Mouse (Mus musculus) cerebellum, adult (tissue): ENCODE measurements around the gene Trrap.

ENCODE experiments used
- ATAC-seq: cut with Nextera tagmentation; 2 replicates; pipeline ENCODE4 v1.9.2; 2017; ENCODE audit warnings: mild to moderate bottlenecking, moderate library complexity, mixed read lengths; ENCODE audit not compliant: insufficient number of reproducible peaks, low FRiP score, low TSS enrichment

Trrap gene

GRCm38 (mm10) chr5:144767106-144767798, at the start of gene Trrap:
Gene Trrap, plus strand, starts transcription at chr5:144767732.
- 0 out of 2 replicates have a peak, but pooled peaks have one; percentile 2 for ATAC-seq

GRCm38 (mm10) chr5:144719781-144720180, 47.8 kb upstream of the Trrap start:
- ATAC-seq: no peak

- ATAC-seq: no peak
Measured at GRCm38 (mm10) chr5:144720281-144720680, 47.3 kb upstream of the Trrap start.

DNA sequence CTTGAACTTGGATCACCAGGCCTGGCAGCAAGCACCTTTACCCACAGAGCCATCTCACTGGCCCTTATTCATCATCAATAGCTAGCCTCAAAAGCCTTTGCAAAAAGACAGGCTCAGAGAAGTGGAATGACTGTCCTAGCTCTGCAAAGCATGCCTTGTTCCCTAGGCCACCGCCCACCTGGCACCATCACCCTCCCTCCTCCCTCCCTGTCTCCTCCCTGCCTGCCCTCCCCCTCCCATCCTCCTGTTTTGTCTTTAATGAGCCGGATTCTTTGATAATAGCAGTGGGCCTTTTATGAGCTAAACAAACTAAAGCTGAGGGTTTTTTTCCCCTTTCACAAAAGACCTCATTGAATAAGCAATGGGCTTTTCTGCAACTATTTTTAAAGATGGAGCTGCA, 42.6 kb upstream of the Trrap start:
- no peak for ATAC-seq

- ATAC-seq: no peak
Measured at GRCm38 (mm10) chr5:144725554-144725953, 42.0 kb upstream of the Trrap start.

DNA sequence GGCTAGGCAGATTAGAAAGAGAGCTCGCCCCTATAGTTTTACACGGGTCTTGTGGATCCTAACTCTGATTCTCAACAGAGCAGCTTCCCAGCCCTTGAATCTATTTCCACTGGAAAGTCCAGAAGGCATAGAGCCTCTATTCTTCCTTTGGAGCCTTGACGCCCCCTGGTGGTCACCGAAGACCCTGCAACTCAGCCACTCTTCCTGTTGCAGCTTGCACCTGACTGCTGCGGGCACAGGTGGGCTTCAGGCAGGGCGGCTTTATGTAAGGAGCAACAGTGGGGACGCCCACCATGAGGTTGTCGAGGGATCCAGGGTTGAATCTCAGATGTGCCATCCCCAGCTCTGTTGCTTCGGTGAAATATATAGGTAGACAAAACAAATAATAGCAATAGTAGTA, 40.4 kb upstream of the Trrap start:
- no peak for ATAC-seq

GRCm38 (mm10) chr5:144728237-144728636, 39.3 kb upstream of the Trrap start:
- no peak for ATAC-seq

DNA sequence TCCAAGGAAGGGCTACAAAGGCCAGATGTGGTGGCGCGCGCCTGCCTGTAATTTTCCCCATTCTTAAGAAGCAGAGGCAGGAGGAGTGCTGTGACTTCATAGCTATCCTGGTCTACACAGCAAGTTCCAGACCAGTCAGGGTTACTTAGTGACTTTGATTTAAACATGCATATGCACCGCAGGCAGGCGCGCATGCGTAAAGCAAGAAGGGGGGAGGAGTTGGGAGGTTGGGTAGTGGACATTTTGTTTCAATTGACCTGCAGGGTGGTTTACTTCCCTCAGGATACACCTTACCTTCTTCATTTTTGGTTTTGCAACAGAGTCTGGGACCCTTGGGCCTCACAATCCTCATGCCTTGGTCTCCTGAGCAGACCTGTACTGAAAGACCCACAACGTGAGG, 38.3 kb upstream of the Trrap start:
- ATAC-seq: no peak

DNA sequence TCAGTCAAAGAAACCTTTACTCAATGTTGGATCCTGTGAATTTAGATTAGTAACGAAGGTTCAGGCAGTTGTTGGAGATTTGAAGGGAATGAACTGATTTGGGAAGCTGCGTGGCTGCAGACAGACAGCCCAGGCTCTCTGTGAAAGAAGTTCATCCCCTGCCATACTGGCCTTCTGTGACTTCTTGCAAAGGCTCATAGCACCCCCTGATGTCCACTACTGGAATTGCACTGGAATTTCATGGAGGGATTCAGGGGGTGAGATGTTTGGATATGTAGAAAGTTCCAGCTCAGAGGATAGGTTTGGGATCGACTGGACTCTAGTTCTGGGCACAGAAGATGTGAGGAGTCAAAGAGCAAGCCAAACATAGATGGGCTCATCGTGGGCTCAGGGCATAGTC, 33.6 kb upstream of the Trrap start:
- 0 out of 2 replicates have a peak, but pooled peaks have one; percentile 31 for ATAC-seq

GRCm38 (mm10) chr5:144734949-144735348, 32.6 kb upstream of the Trrap start:
- peak; percentile 49; the same call in 1 of the 2 replicates for ATAC-seq

GRCm38 (mm10) chr5:144737101-144737500, 30.4 kb upstream of the Trrap start:
- no peak for ATAC-seq

GRCm38 (mm10) chr5:144752432-144752831, 15.1 kb upstream of the Trrap start:
- no peak for ATAC-seq

- no peak; the same call in 1 of the 2 replicates for ATAC-seq
Measured at GRCm38 (mm10) chr5:144753041-144753440, 14.5 kb upstream of the Trrap start.

- no peak for ATAC-seq
Measured at GRCm38 (mm10) chr5:144755191-144755590, 12.3 kb upstream of the Trrap start.

GRCm38 (mm10) chr5:144757402-144757801, 10.1 kb upstream of the Trrap start:
- ATAC-seq: no peak; the same call in 1 of the 2 replicates

GRCm38 (mm10) chr5:144758422-144758821, 9.1 kb upstream of the Trrap start:
- ATAC-seq: no peak

DNA sequence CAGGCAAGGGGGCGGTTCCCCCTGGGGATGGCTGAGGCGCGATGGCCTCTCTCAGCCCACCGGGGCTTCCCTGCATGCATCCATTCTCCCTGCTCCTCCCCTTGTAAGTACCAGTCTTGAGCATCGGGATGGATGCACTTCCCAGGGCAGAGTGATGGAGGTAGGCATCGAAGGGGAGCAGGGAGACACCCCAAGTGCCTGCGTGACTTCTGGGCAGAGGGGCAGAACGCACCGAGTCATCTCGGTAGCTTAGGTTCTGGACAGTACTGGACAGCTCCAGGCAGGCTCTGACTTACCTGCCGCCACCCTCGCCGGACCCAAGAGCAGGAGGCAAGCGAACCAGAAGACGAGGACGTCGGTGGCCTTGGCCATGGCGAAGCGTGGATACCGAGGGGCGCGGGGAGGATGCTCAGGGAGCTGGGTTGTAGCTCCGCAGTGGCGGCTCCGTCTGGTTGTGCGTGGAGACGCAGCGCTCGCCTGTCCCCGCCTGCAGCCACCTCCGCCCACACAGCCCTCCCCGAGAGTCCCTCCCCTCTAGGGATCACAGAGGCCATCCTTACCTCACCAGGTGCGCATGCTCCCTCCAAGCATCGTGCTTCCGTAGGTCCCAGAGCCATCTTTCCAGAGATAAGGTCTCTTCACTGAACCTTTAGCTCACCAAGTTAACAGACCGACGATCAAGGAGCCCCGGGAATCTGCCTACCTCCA, 6.2 kb upstream of the Trrap start, which contains the start of gene Tmem130:
Gene Tmem130 (minus strand): TSS at position 658 of the 708 bp plus-strand sequence.
- ATAC-seq: peak; percentile 93

GRCm38 (mm10) chr5:144766026-144766425, 1.5 kb upstream of the Trrap start:
- no peak for ATAC-seq

DNA sequence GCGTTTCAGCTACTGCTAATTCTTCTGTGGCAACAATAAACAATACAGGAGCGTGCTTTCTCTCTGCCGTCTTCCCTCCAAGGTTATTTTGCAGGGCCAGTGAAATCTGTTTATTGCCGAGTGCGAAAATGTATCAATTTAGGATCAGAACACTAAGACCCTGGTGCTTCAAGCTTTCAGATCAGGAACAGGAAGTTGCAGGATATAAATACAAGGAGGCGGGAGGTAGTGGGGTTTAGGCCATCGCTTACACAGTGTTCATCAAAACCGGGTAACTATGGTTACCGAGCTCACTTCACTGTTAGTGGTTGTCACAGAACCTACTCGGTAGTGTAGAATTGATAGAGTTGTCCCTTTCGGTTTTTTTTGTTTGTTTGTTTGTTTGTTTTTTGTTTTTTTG, 886 bp upstream of the Trrap start:
- ATAC-seq: no peak

DNA sequence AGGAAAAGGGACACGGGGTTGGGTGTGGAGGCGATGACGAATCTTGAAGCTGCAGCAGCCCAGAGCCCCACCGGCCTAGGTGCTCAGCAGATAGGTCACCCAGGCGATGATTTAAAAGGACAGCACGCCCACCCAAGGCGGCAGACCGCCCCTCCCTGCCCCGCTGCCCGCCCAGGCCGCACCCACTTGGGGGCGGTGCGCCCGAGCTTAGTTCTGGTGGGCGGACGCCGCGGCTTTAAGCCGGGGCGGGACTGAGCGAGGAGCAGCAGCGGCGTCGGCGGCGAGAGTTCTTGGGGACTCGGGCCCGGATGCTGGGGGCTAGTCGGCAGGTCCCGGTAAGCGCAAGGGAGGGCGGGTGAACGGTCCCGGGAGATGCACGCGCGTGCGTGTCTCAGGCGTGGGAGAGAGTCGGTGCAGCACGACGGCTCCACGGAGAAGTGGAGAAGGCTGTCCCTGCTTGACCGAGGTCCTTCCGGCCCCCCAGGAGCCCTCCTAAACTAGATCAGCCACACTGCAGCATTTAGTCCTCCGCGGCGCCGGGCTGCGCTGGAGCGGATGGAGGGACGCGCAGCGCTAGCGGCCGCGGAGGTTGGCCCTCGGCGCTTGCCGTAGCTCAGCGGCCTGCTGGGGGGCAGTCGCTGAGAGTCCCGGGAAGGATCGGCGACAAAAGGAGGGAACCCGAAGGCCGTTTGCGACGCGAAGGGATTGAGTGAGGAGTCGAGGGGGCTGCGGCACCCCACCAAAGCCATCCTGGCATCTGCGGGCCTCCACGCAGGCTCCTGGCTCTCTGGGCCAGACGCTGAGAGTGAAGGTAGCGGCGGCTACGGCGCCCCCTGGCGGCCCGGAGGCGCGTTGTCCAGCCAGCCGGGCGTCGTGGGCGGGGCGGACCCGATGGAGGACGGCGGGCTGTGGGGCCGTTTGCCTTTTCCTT, 644 bp downstream of the Trrap start:
- ATAC-seq: peak; percentile 83
